Mouse (Mus musculus) heart, embryonic 13.5 days (tissue): ENCODE measurements at regions not wholly inside any gene's neighbourhood (a gene's known extent, or its start where the extent isn't known, plus 50 kb on each side); places are given as distances from the start of the nearest gene placed in this dataset.

Experiments
- ATAC-seq: fragments of 200-750 bp; cut with Nextera tagmentation; 2 replicates; pipeline ENCODE4 v1.8.0; 2017; ENCODE audit warnings: moderate TSS enrichment; ENCODE audit not compliant: insufficient number of reproducible peaks, low FRiP score, low TSS enrichment; ENCODE audit errors: extremely low read depth
- H3K27ac ChIP-seq: fragments of 300-500 bp; sonication (generic); replicated peaks from 2 replicates; pipeline ENCODE4 v1.5.1; 2015; ENCODE audit warnings: moderate library complexity, mild to moderate bottlenecking, inconsistent platforms
- H3K27me3 ChIP-seq: fragments of 300-500 bp; sonication (generic); replicated peaks from 2 replicates; pipeline ENCODE4 v1.6.1; 2015; ENCODE audit warnings: mild to moderate bottlenecking, inconsistent platforms
- H3K36me3 ChIP-seq: fragments of 300-500 bp; sonication (generic); 2 replicates; pipeline ENCODE4 v1.6.1; 2015; ENCODE audit warnings: mild to moderate bottlenecking, inconsistent platforms
- H3K4me1 ChIP-seq: fragments of 300-500 bp; sonication (generic); 2 replicates; pipeline ENCODE4 v1.6.1; 2015; ENCODE audit warnings: inconsistent platforms
- H3K4me2 ChIP-seq: fragments of 300-500 bp; sonication (generic); 2 replicates; pipeline ENCODE4 v1.6.1; 2015; ENCODE audit warnings: inconsistent platforms, mild to moderate bottlenecking, moderate library complexity
- H3K4me3 ChIP-seq: fragments of 300-500 bp; sonication (generic); 2 replicates; pipeline ENCODE4 v1.5.1; 2015; ENCODE audit warnings: moderate library complexity, mild to moderate bottlenecking, inconsistent platforms
- H3K9ac ChIP-seq: fragments of 300-500 bp; sonication (generic); 2 replicates; pipeline ENCODE4 v1.6.1; 2015; ENCODE audit warnings: inconsistent platforms, mild to moderate bottlenecking, moderate library complexity
- H3K9me3 ChIP-seq: fragments of 300-500 bp; sonication (generic); 2 replicates; pipeline ENCODE4 v1.6.1; 2016; ENCODE audit warnings: inconsistent platforms
- WGBS: fragments of 180-500 bp; shearing (Covaris S2); methylation state at CpG from one replicate; pipeline ENCODE4 v1.1.7; 2015; ENCODE audit warnings: mixed read lengths; 5-methylcytosine and 5-hydroxymethylcytosine counted together

DNA sequence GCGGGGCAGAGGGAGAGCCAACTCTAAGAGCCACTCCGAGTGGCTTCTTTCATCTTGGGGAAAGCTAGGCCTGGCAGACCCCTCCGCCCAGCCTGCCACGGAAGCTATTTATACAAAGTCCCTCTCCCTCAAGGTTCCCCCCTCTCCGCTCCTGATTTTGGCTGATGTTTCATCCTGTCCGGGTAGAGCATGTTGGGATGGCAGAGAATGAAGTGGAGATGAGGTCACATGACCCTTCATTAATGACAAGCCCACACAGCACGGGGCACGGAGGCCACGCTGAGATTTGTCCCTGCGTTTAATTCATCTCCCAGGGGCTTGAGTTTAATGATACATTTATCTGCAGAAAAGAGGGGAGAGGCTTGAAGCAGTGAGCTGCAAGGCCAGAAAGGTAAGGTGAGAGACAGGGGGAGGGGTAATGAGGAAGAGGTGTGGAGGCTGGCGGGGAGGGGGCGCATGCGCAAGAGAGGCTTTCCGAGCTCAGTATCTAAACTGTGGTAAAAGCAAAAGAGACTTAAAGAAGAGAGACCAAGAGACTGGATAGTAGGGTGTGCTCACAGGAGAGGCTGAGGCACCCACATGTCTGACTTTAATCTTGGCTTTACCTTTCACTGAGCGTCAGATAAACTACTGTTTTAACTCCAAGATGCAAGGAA is 111.7 kb downstream of the Chst1 start:
- Histone ChIP-seq H3K4me3 (peak overlapping the region; percentile 40), H3K4me1 (peaks cover 8% of the 10 kb centered on the region; the same call in 1 of the 2 replicates), H3K4me2 (peak overlapping the region; percentile 62), H3K27me3 (no peaks in the 10 kb centered on the region), H3K9ac (0 out of 2 replicates have a peak overlapping the region, but pooled peaks have one; percentile 21), H3K36me3 (no peaks in the 10 kb centered on the region), H3K9me3 (no peaks in the 10 kb centered on the region), H3K27ac (no peak overlapping the region)
- no peak for ATAC-seq
- WGBS: 22% methylated on average over 15 of the region's 15 CpGs

DNA sequence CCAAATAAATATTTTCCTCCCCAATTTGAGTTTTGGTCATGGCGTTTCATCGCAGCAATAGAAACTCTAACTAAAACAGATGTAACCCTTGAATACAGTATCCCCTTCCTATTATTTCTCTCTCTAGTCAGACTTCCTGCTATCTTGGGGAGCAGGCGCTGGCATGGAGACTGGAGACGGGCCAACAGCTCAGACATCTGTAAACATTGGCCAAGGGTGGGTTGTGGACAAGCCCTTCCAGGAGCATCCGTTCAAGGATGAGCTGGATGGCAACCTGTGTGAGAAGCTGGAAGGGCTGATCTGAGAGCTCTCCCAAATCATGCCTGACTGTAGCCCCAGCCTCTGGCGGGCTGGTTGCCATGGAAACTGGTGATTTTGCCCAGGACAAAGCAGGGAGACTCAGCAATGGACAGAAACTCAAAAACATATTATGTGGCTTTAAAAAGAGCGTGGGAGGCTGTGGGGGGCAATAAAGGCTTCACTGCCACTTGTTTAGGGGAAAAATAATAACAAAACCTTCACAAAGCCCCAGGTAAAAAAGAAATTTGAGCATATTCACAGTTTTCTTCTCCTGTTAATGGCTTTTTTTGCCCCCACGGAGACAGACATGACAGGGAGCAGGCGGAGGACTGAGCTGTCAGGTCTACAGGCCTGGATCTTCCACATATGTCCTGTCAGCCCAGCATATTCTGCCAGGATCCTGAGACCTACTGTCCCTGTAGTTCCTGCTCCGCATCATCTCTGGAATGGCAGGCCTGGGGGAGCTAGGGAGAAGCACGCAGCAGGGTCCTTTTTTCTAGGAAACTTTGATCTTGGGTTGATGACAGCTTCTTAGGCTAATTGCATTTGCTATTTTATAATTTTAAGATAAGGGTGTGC is 113.0 kb downstream of the Chst1 start:
- no peak for ATAC-seq
- WGBS: 58% methylated on average over 11 of the region's 11 CpGs
- H3K4me2 ChIP-seq: no peak overlapping the region

DNA sequence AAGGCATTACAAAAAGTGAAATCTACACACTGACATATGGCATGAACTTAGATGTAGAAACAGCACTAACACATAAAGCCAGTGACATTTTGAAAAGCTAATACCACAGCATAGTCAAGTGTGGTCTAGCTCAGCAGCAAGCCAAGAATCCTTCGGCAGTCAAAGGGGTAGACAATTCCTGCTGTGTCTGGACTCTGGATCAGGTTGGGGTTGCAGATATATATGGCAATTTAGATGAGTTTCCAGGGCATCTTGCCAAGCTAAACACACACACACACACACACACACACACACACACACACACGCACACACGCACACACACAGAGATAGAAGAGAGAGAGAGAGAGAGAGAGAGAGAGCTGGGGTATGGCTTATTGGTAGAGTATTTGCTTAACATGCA is 118.2 kb downstream of the Chst1 start:
- H3K9ac ChIP-seq: no peak overlapping the region

More for the DNA sequence above, 113.0 kb downstream of the Chst1 start:
- Histone ChIP-seq H3K9ac (no peak overlapping the region), H3K27ac (no peak overlapping the region), H3K4me3 (no peak overlapping the region), H3K4me1 (peaks cover 8% of the 10 kb centered on the region; the same call in 1 of the 2 replicates), H3K27me3 (no peaks in the 10 kb centered on the region), H3K36me3 (no peaks in the 10 kb centered on the region), H3K9me3 (no peaks in the 10 kb centered on the region)

DNA sequence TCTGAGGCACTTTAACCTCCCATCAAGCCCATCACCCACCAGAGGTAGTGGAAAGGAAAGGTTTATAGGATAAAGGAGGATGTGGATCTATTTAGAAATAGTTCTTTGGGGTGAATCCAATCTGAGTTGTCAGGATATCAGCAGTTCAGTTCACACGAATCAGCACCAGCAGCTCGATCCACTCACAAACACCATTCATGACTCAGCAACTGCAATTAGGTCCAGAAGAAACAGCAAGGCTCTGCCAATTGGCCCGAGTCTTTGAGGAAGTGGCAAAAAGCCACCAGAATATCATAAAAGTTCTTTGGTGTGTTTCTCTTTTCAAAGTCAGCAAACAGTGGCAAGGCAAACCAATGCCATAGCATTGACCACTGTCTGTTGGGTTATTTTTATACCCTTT is 122.4 kb downstream of the Chst1 start:
- Histone ChIP-seq H3K4me1 (peaks cover 12% of the 10 kb centered on the region), H3K9me3 (peaks cover 13% of the 10 kb centered on the region; the same call in 1 of the 2 replicates), H3K27ac (no peak overlapping the region), H3K4me3 (no peak overlapping the region), H3K36me3 (no peaks in the 10 kb centered on the region), H3K27me3 (no peaks in the 10 kb centered on the region), H3K4me2 (no peak overlapping the region), H3K9ac (no peak overlapping the region)
- WGBS: 73% methylated on average over 3 of the region's 3 CpGs
- ATAC-seq: no peak

More for the DNA sequence above, 118.2 kb downstream of the Chst1 start:
- Histone ChIP-seq H3K4me1 (no peaks in the 10 kb centered on the region), H3K4me2 (no peak overlapping the region), H3K9me3 (peaks cover 13% of the 10 kb centered on the region; the same call in 1 of the 2 replicates), H3K36me3 (no peaks in the 10 kb centered on the region), H3K27ac (no peak overlapping the region), H3K4me3 (no peak overlapping the region), H3K27me3 (no peaks in the 10 kb centered on the region)
- 76% methylated on average over 3 of the region's 3 CpGs for WGBS
- ATAC-seq: no peak

DNA sequence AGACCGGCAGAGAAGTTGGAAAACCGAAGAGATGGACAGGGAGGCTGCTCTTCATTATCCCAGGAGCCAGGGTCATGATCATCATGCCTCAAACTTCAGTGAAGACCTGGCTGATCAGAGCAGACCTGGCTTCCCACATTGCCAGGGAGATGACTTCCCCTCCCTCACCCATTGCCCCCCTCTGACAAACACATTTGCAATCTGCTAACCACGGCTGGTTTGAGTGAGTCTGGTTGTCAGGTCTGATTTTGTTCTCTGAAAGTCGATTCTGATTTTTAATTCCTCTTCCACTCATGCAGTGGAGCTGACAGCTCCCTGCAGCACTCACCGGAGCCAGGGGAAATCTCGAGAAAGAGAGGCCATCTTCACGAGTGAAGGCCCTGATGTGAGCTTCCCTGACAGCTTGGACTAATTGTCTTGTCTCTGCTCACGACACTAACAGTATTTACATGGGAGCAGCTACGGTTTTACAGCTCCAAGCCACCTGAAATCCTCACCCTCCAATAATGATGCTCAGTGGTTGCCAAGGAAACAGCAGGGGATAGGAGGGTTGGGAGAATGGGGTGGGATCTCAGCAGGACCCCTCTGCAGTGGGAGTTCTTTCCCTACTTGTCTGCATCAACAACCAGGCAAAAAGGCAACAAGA is 124.2 kb downstream of the Chst1 start:
- H3K36me3 ChIP-seq: no peaks in the 10 kb centered on the region
- H3K4me1 ChIP-seq: peaks cover 19% of the 10 kb centered on the region
- no peak overlapping the region for H3K27ac ChIP-seq
- H3K4me2 ChIP-seq: no peak overlapping the region
- no peak for ATAC-seq
- peaks cover 13% of the 10 kb centered on the region; the same call in 1 of the 2 replicates for H3K9me3 ChIP-seq
- no peak overlapping the region for H3K4me3 ChIP-seq
- H3K27me3 ChIP-seq: no peaks in the 10 kb centered on the region
- H3K9ac ChIP-seq: no peak overlapping the region
- 47% methylated on average over 9 of the region's 9 CpGs for WGBS

DNA sequence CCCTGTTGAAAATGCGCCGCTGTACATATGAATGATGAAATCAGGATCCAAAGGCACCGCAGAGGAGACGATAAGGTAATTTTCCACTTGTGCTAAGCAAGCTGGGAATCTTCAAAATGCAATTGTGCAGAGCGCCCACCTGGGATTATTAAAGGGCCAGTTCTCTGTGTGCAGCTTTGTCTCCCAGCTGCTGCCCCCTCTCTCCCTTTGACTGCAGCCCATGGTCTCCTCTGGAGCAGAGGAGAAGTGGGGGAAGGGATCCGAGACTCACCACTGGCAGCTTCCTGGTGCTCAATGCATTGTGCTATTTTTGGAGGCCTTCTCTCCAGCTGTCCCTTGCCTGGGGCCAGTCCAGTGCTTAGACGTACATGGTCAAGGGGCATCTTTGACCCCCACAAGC is 127.1 kb downstream of the Chst1 start:
- Histone ChIP-seq H3K27me3 (no peaks in the 10 kb centered on the region), H3K4me3 (no peak overlapping the region), H3K4me2 (0 out of 2 replicates have a peak overlapping the region, but pooled peaks have one; percentile 1), H3K9ac (no peak overlapping the region), H3K9me3 (0 out of 2 replicates have a peak, but pooled peaks cover 7% of the 10 kb centered on the region), H3K27ac (peak overlapping the region; percentile 48; the same call in 1 of the 2 replicates), H3K4me1 (peaks cover 19% of the 10 kb centered on the region), H3K36me3 (no peaks in the 10 kb centered on the region)
- WGBS: 54% methylated on average over 7 of the region's 7 CpGs
- ATAC-seq: no peak

DNA sequence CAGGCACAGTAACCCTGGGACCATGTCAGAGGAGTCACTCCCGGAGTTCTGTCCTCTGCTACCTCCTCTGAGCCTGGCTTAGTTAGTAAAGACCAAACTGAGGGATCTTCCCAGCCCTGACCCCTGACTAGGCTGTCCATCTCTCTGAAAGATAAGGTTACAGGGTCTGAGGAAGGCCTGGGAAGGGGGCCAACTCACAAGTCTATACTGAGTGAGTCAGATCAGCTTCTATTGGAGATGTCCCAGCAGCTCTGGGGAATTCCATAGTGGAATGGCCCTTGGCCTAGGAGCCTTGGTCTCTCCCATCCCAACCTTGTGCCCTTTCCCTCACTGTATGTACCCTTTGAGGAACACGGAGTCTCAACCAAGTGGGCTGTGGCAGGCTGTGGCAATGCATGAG is 127.7 kb downstream of the Chst1 start:
- H3K27ac ChIP-seq: no peak overlapping the region; the same call in 1 of the 2 replicates
- ATAC-seq: no peak
- no peak overlapping the region for H3K4me3 ChIP-seq
- peaks cover 19% of the 10 kb centered on the region for H3K4me1 ChIP-seq
- 92% methylated on average over 2 of the region's 2 CpGs for WGBS
- no peaks in the 10 kb centered on the region for H3K27me3 ChIP-seq
- no peaks in the 10 kb centered on the region for H3K36me3 ChIP-seq
- H3K4me2 ChIP-seq: 0 out of 2 replicates have a peak overlapping the region, but pooled peaks have one; percentile 1
- H3K9me3 ChIP-seq: 0 out of 2 replicates have a peak, but pooled peaks cover 3% of the 10 kb centered on the region
- no peak overlapping the region for H3K9ac ChIP-seq

DNA sequence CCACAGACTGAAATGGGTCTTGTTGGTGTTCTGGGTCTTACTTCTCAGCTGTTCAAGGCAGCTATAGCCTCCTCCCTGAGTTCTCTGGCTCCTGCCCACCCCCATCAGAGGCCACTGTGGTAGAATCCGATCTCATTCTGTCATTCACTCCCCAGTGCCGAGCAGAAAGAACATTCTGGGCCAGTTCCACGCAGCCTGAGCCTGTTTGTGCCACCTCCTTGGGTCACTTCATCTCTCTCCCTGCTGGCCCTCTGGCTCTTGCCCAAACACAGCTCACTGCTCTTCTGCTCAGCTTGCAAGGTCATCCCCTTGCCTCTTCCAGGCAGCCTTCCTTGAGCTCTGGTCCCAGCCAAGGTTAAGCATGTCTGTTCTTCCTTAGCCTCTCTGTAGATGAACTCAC is 128.9 kb downstream of the Chst1 start:
- 70% methylated on average over 3 of the region's 3 CpGs for WGBS
- H3K36me3 ChIP-seq: no peaks in the 10 kb centered on the region
- no peak for ATAC-seq
- no peak overlapping the region for H3K27ac ChIP-seq
- no peak overlapping the region for H3K4me2 ChIP-seq
- H3K4me1 ChIP-seq: peaks cover 19% of the 10 kb centered on the region
- no peak overlapping the region for H3K9ac ChIP-seq
- H3K9me3 ChIP-seq: no peaks in the 10 kb centered on the region
- H3K27me3 ChIP-seq: no peaks in the 10 kb centered on the region
- H3K4me3 ChIP-seq: no peak overlapping the region

DNA sequence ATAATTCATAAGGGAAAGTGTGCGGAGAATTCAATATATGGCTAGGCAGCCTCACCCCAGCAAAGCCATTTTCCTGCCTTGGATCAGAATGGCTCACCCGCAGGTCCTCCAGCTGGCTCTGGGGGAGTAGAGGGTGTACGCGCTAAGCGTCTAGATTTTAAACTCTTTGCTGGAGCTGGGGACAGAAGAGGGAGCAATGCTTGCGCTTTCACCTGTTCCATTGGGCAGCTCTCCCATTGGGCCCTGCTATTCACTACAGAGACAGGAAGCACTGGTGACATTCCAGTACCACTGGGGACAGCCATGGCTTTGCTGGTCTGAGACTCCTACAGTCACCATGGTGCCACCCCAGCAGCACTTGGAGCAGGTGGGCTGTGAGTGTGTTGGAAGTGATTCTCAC is 130.9 kb downstream of the Chst1 start:
- Histone ChIP-seq H3K9ac (no peak overlapping the region), H3K4me3 (no peak overlapping the region), H3K4me2 (no peak overlapping the region), H3K27me3 (no peaks in the 10 kb centered on the region), H3K36me3 (no peaks in the 10 kb centered on the region), H3K4me1 (peaks cover 19% of the 10 kb centered on the region), H3K9me3 (no peaks in the 10 kb centered on the region), H3K27ac (no peak overlapping the region)
- WGBS: 90% methylated on average over 6 of the region's 6 CpGs
- ATAC-seq: no peak

DNA sequence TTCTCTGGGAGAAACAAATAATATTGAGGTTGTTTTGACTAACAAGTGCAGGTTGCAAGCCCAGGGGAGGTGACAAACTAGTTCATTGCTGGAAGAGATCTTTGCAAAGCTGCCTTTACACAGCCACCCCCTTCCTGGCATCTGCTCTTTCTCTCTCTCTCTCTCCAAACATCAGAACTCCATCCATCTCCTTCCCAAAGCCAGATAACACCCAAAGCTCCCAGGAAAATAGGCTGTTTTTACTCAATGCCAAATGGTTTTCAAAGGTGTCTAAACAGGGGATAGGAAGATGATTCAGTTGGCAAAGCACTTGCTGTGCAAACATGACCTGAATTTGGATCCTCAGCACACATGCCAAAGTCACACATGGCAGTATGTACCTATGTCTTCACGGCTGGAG is 133.9 kb downstream of the Chst1 start:
- H3K4me3 ChIP-seq: no peak overlapping the region
- no peak for ATAC-seq
- no peak overlapping the region for H3K4me2 ChIP-seq
- H3K9ac ChIP-seq: no peak overlapping the region
- H3K4me1 ChIP-seq: no peaks in the 10 kb centered on the region
- H3K9me3 ChIP-seq: no peaks in the 10 kb centered on the region
- H3K27me3 ChIP-seq: no peaks in the 10 kb centered on the region
- H3K27ac ChIP-seq: no peak overlapping the region
- H3K36me3 ChIP-seq: no peaks in the 10 kb centered on the region
- WGBS: 84% methylated on average over 1 of the region's 1 CpGs

DNA sequence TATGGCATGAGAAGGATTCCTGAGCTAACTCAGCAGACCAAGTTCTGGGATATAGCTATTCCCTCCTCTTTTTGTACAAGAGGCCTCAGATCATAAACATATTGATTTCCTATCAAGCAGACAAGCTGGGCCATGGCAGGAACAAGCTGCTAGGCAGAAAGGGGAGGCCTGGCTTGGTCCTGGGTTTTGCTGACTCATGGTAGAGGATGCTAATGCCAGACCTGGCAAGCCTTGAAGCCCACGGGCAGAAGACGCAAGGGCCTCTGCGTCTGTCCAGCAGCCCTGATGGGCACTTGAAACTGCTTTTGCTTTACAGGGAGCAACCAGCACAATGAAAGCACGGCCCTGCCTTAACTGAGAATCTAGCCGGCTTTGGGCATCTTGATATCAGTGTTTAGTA is 136.3 kb downstream of the Chst1 start:
- Histone ChIP-seq H3K27ac (no peak overlapping the region), H3K36me3 (no peaks in the 10 kb centered on the region), H3K9ac (no peak overlapping the region), H3K9me3 (no peaks in the 10 kb centered on the region), H3K4me3 (no peak overlapping the region), H3K4me2 (no peak overlapping the region), H3K4me1 (peaks cover 7% of the 10 kb centered on the region; the same call in 1 of the 2 replicates), H3K27me3 (no peaks in the 10 kb centered on the region)
- 70% methylated on average over 5 of the region's 5 CpGs for WGBS
- no peak for ATAC-seq
